Mouse (Mus musculus): ENCODE data around the gene Actr3b. TPM values are rescaled to one million over a fixed set of nuclear protein-coding genes. Genes with fewer than 3 reads are reported as not detected.
A peak's percentile ranks its signal among the peaks of the same experiment; 100 is the strongest.

Gene Actr3b
- polyA plus RNA-seq, 1 experiment: 1.7 TPM

DNA sequence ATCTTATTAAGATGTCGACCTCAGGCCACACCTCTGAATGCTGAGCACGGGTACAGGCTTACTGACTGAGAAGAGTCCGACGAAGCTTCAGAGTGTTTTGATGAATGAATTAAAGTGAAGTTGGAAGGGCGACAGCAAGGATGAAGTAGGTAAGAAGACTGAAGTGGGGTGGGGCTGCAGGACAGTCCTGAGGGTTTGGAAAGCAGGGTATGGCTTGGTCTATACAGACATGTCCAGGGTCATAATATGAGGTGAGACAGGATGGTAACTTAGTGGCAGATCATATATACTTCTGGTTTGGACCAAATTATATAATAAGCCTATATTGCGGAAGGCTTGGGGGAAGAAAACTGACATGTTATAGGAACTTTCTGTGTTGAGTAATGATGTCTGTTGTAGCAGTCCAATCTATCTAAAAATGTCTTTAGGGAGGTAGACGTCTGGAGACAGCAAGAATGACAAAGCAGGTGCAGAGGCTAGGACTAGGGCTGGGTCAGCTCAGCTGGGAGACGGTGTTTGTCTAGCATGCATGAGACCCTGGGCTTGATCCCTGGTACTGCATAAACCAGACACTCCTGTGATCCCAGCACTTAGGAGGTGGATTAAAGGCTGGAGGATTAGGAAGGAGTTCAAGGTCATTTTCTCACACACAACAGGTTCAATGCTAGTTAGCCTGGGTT lies 6.1 kb upstream of the Actr3b start:
- Histone ChIP-seq H3K27ac (ENCODE audit: control insufficient read depth, insufficient read depth, low read length) (no peak overlapping the region), H3K27me3 (ENCODE audit: control insufficient read depth, insufficient read depth, low read length) (no peaks in the 10 kb centered on the region), H3K4me3 (ENCODE audit: control insufficient read depth, insufficient read depth, low read length) (no peak overlapping the region), H3K4me1 (replicated peaks; ENCODE audit: control insufficient read depth, insufficient read depth, low read length) (no peaks in the 10 kb centered on the region), H3K36me3 (ENCODE audit: control insufficient read depth, insufficient read depth, low read length) (no peaks in the 10 kb centered on the region)
- TF ChIP-seq POLR2A (IDR thresholded peaks at IDR 0.05; ENCODE audit: control insufficient read depth, extremely low read depth, insufficient read depth, low read length, poor library complexity) (no peak), CTCF (IDR thresholded peaks at IDR 0.05; ENCODE audit: borderline replicate concordance, control insufficient read depth, extremely low read depth, insufficient read depth, low read length, poor library complexity) (no peak)
- DNase-seq: no peak
- 73% methylated on average over 8 of the region's 8 CpGs for WGBS

GRCm38 (mm10) chr5:25754236-25754766 lies 5.5 kb upstream of the Actr3b start:
- no peaks in the 10 kb centered on the region for H3K36me3 ChIP-seq (ENCODE audit: control insufficient read depth, insufficient read depth, low read length)
- DNase-seq: no peak
- H3K27ac ChIP-seq (ENCODE audit: control insufficient read depth, insufficient read depth, low read length): no peak overlapping the region

DNA sequence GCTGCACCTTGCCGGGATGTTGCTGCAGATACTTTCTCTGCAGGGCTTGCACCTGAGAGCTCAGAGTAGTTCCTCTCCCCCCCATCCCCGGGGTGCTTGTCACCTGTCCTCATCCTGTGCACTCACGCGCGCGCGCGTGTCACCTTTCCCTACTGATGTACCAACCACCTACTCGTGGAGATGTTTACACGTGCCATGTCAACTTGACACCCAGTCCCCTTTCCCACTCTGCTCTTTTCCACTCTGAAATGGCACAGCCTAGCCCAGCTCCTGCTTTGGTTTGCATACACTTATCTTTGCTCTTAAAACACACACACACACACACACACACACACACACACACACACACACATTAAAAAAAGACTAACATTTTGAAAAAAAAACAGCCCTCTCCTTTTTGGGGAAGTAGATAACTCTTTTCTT lies 624 bp downstream of the Actr3b start:
- WGBS: 7% methylated on average over 10 of the region's 10 CpGs
- peak overlapping the region; percentile 43 for H3K4me3 ChIP-seq (ENCODE audit: control insufficient read depth, insufficient read depth, low read length)
- H3K36me3 ChIP-seq (ENCODE audit: control insufficient read depth, insufficient read depth, low read length): no peaks in the 10 kb centered on the region
- no peak overlapping the region for H3K27ac ChIP-seq (ENCODE audit: control insufficient read depth, insufficient read depth, low read length)
- peak; percentile 14 for DNase-seq
- no peaks in the 10 kb centered on the region for H3K27me3 ChIP-seq (ENCODE audit: control insufficient read depth, insufficient read depth, low read length)
- TF ChIP-seq CTCF (IDR thresholded peaks at IDR 0.05; ENCODE audit: borderline replicate concordance, control insufficient read depth, extremely low read depth, insufficient read depth, low read length, poor library complexity): no peak
- TF ChIP-seq POLR2A (IDR thresholded peaks at IDR 0.05; ENCODE audit: control insufficient read depth, extremely low read depth, insufficient read depth, low read length, poor library complexity): no peak
- peaks cover 5% of the 10 kb centered on the region for H3K4me1 ChIP-seq (replicated peaks; ENCODE audit: control insufficient read depth, insufficient read depth, low read length)

More at GRCm38 (mm10) chr5:25754236-25754766, 5.5 kb upstream of the Actr3b start:
- Histone ChIP-seq H3K4me3 (ENCODE audit: control insufficient read depth, insufficient read depth, low read length) (no peak overlapping the region), H3K4me1 (replicated peaks; ENCODE audit: control insufficient read depth, insufficient read depth, low read length) (no peaks in the 10 kb centered on the region), H3K27me3 (ENCODE audit: control insufficient read depth, insufficient read depth, low read length) (no peaks in the 10 kb centered on the region)
- TF ChIP-seq POLR2A (IDR thresholded peaks at IDR 0.05; ENCODE audit: control insufficient read depth, extremely low read depth, insufficient read depth, low read length, poor library complexity) (no peak), CTCF (IDR thresholded peaks at IDR 0.05; ENCODE audit: borderline replicate concordance, control insufficient read depth, extremely low read depth, insufficient read depth, low read length, poor library complexity) (no peak)
- WGBS: 34% methylated on average over 2 of the region's 2 CpGs

GRCm38 (mm10) chr5:25760871-25761270 lies 1.1 kb downstream of the Actr3b start:
- DNase-seq: no peak
- WGBS: 49% methylated on average over 3 of the region's 3 CpGs
- Histone ChIP-seq H3K4me1 (replicated peaks; ENCODE audit: control insufficient read depth, insufficient read depth, low read length) (peaks cover 5% of the 10 kb centered on the region), H3K4me3 (ENCODE audit: control insufficient read depth, insufficient read depth, low read length) (no peak overlapping the region), H3K27ac (ENCODE audit: control insufficient read depth, insufficient read depth, low read length) (no peak overlapping the region), H3K27me3 (ENCODE audit: control insufficient read depth, insufficient read depth, low read length) (no peaks in the 10 kb centered on the region), H3K36me3 (ENCODE audit: control insufficient read depth, insufficient read depth, low read length) (no peaks in the 10 kb centered on the region)
- no peak for TF ChIP-seq CTCF (IDR thresholded peaks at IDR 0.05; ENCODE audit: borderline replicate concordance, control insufficient read depth, extremely low read depth, insufficient read depth, low read length, poor library complexity)
- no peak for TF ChIP-seq POLR2A (IDR thresholded peaks at IDR 0.05; ENCODE audit: control insufficient read depth, extremely low read depth, insufficient read depth, low read length, poor library complexity)

GRCm38 (mm10) chr5:25761850-25762249 lies 2.1 kb downstream of the Actr3b start:
- 49% methylated on average over 2 of the region's 2 CpGs for WGBS
- H3K4me1 ChIP-seq (replicated peaks; ENCODE audit: control insufficient read depth, insufficient read depth, low read length): peaks cover 5% of the 10 kb centered on the region
- H3K36me3 ChIP-seq (ENCODE audit: control insufficient read depth, insufficient read depth, low read length): no peaks in the 10 kb centered on the region
- H3K27ac ChIP-seq (ENCODE audit: control insufficient read depth, insufficient read depth, low read length): no peak overlapping the region
- H3K27me3 ChIP-seq (ENCODE audit: control insufficient read depth, insufficient read depth, low read length): no peaks in the 10 kb centered on the region
- no peak for TF ChIP-seq CTCF (IDR thresholded peaks at IDR 0.05; ENCODE audit: borderline replicate concordance, control insufficient read depth, extremely low read depth, insufficient read depth, low read length, poor library complexity)
- TF ChIP-seq POLR2A (IDR thresholded peaks at IDR 0.05; ENCODE audit: control insufficient read depth, extremely low read depth, insufficient read depth, low read length, poor library complexity): no peak
- no peak overlapping the region for H3K4me3 ChIP-seq (ENCODE audit: control insufficient read depth, insufficient read depth, low read length)
- no peak for DNase-seq

GRCm38 (mm10) chr5:25769006-25769405 lies 9.2 kb downstream of the Actr3b start:
- DNase-seq: no peak
- WGBS: 72% methylated on average over 17 of the region's 17 CpGs

More at GRCm38 (mm10) chr5:25769006-25769405, 9.2 kb downstream of the Actr3b start:
- H3K36me3 ChIP-seq (ENCODE audit: control insufficient read depth, insufficient read depth, low read length): no peaks in the 10 kb centered on the region
- H3K4me3 ChIP-seq (ENCODE audit: control insufficient read depth, insufficient read depth, low read length): no peak overlapping the region
- no peak overlapping the region for H3K27ac ChIP-seq (ENCODE audit: control insufficient read depth, insufficient read depth, low read length)
- H3K4me1 ChIP-seq (replicated peaks; ENCODE audit: control insufficient read depth, insufficient read depth, low read length): no peaks in the 10 kb centered on the region
- no peak for TF ChIP-seq POLR2A (IDR thresholded peaks at IDR 0.05; ENCODE audit: control insufficient read depth, extremely low read depth, insufficient read depth, low read length, poor library complexity)
- no peak for TF ChIP-seq CTCF (IDR thresholded peaks at IDR 0.05; ENCODE audit: borderline replicate concordance, control insufficient read depth, extremely low read depth, insufficient read depth, low read length, poor library complexity)
- no peaks in the 10 kb centered on the region for H3K27me3 ChIP-seq (ENCODE audit: control insufficient read depth, insufficient read depth, low read length)
